Mouse (Mus musculus): ENCODE data around the gene Cx3cr1.

- no peak for TF ChIP-seq CTCF (IDR thresholded peaks at IDR 0.05)
- peak; percentile 81 for TF ChIP-seq EP300 (IDR thresholded peaks at IDR 0.05; ENCODE audit: insufficient read depth, low read depth, low read length)
- peak; percentile 63 for TF ChIP-seq POLR2A (IDR thresholded peaks at IDR 0.05; ENCODE audit: insufficient read depth, low read depth, low read length)
Observed at GRCm38 (mm10) chr9:120001945-120002725, 67.5 kb downstream of the Cx3cr1 start.
